Mouse (Mus musculus): ENCODE results near the gene Reps1. TPM values are rescaled to one million over a fixed set of nuclear protein-coding genes. Genes with fewer than 3 reads are reported as not detected.
A peak's percentile ranks its signal among the peaks of the same experiment; 100 is the strongest.

Gene Reps1
- total RNA-seq, 2 experiments from 2014 or later: 82.6 to 92.7 TPM

- no peak overlapping the region for H3K4me3 ChIP-seq
- no peak for DNase-seq (ENCODE audit: low spot score in 2 of 2)
- H3K27ac ChIP-seq: no peak overlapping the region
- no peak for TF ChIP-seq CTCF (conservative IDR thresholded peaks at IDR 0.05)
Measured at GRCm38 (mm10) chr10:18046380-18046779, 9.3 kb upstream of the Reps1 start.

- TF ChIP-seq CTCF (conservative IDR thresholded peaks at IDR 0.05): no peak
- no peak overlapping the region for H3K27ac ChIP-seq
Measured at GRCm38 (mm10) chr10:18047380-18048146, 8.1 kb upstream of the Reps1 start.

GRCm38 (mm10) chr10:18055009-18055695 is 509 bp upstream of the Reps1 start:
- H3K27ac ChIP-seq: peak overlapping the region; percentile 93
- DNase-seq (ENCODE audit: low spot score in 2 of 2): peak; percentile 78 to 84
- TF ChIP-seq CTCF (conservative IDR thresholded peaks at IDR 0.05): peak; percentile 89
- peak overlapping the region; percentile 83 for H3K4me3 ChIP-seq

More at GRCm38 (mm10) chr10:18047380-18048146, 8.1 kb upstream of the Reps1 start:
- no peak for DNase-seq (ENCODE audit: low spot score in 2 of 2)
- H3K4me3 ChIP-seq: no peak overlapping the region

DNA sequence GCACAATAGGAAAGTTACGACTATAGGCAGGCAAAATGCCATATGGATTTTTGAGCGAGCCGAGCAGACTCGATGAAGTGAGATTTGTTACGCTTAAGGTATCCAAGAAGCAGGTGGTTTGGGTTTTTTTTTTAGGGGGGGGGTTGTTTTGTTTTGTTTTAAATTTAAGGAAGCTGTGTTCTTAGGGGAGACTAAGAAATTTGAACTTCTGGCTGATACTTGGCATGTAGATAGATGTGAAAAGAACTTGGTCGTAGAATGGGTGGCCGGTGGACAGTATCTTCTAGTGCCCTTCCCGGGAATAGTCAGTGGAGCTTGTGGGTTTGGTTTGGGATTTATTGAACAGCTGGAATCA is 707 bp downstream of the Reps1 start:
- no peak for TF ChIP-seq CTCF (conservative IDR thresholded peaks at IDR 0.05)
- DNase-seq (ENCODE audit: low spot score in 2 of 2): no peak
- Histone ChIP-seq H3K27ac (peak overlapping the region; percentile 93; the same call in 1 of the 2 replicates), H3K4me3 (peak overlapping the region; percentile 83)

- TF ChIP-seq CTCF (conservative IDR thresholded peaks at IDR 0.05): no peak
- DNase-seq (ENCODE audit: low spot score in 2 of 2): no peak
- Histone ChIP-seq H3K27ac (no peak overlapping the region), H3K4me3 (no peak overlapping the region)
Measured at GRCm38 (mm10) chr10:18058681-18059338, 3.1 kb downstream of the Reps1 start.

DNA sequence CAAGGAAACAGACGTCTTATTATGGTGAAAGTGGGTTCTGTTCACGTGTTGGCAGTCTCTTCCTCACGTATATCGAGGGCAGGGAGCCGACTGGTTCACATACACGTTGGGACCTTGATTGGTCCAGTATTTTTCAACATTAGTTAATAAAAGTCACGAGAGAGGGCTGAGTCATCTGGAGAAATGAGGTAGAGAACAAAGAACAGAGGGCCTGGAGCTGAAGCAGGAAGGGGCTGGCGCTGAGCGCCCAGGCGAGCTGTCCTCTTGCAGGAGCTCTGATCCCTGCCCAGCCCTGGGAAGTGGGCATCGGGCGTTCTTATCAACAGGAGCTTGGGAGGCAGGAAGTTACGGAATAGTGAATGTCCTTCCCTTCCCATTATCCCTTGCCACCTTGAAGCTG is 4.1 kb downstream of the Reps1 start:
- TF ChIP-seq CTCF (conservative IDR thresholded peaks at IDR 0.05): no peak
- no peak overlapping the region for H3K4me3 ChIP-seq
- no peak for DNase-seq (ENCODE audit: low spot score in 2 of 2)
- no peak overlapping the region for H3K27ac ChIP-seq

DNA sequence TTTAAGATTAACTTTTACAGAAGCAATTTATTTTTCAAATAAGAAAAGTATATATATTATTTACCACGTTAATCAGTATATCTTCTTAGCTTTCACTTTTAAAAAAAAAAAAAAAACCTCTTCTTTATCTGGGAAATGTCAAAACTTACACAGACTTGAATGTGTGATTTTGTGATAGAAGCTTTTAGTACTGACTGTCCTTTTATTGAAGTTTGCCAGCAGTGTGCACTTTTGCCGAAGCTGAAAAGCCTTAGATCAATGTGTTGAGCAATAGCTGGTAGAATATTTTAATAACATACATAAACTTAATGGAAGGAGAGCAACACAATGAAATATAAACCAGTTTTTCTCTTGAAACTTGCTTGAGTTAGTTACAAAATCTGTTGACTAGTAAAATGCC is 5.1 kb downstream of the Reps1 start:
- no peak overlapping the region for H3K27ac ChIP-seq
- H3K4me3 ChIP-seq: no peak overlapping the region
- no peak for DNase-seq (ENCODE audit: low spot score in 2 of 2)
- no peak for TF ChIP-seq CTCF (conservative IDR thresholded peaks at IDR 0.05)

GRCm38 (mm10) chr10:18061533-18061932 is 5.9 kb downstream of the Reps1 start:
- Histone ChIP-seq H3K4me3 (no peak overlapping the region), H3K27ac (no peak overlapping the region)
- DNase-seq (ENCODE audit: low spot score in 2 of 2): no peak
- TF ChIP-seq CTCF (conservative IDR thresholded peaks at IDR 0.05): no peak

- no peak for DNase-seq (ENCODE audit: low spot score in 2 of 2)
- Histone ChIP-seq H3K27ac (no peak overlapping the region), H3K4me3 (no peak overlapping the region)
- TF ChIP-seq CTCF (conservative IDR thresholded peaks at IDR 0.05): no peak
Measured at GRCm38 (mm10) chr10:18064606-18065228, 9.1 kb downstream of the Reps1 start.

- no peak for DNase-seq (ENCODE audit: low spot score in 2 of 2)
- no peak for TF ChIP-seq CTCF (conservative IDR thresholded peaks at IDR 0.05)
- Histone ChIP-seq H3K27ac (no peak overlapping the region), H3K4me3 (no peak overlapping the region)
Measured at GRCm38 (mm10) chr10:18066031-18066439, 10.4 kb downstream of the Reps1 start.

- H3K27ac ChIP-seq: no peak overlapping the region
- no peak for TF ChIP-seq CTCF (conservative IDR thresholded peaks at IDR 0.05)
- no peak for DNase-seq (ENCODE audit: low spot score in 2 of 2)
- H3K4me3 ChIP-seq: no peak overlapping the region
Measured at GRCm38 (mm10) chr10:18067761-18068446, 12.2 kb downstream of the Reps1 start.

DNA sequence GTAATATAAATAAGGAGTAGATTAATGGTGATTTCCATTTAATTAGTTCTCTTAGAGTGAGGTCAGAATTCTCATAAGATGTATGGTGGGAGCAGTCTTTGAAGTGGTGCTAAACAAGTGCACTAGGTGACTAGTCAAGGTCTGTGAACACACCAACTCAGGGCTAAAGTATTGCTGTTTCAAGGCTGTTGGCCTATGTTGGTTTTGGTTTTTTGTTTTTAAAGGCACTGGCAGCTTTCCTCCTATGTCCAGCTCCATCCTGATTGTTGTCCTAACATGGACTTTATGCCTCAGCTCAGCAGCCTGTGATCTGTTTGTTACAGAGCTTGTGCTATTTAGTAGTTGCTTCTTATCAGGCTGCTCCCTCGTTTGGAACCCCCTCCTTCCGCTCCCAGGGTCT is 13.2 kb downstream of the Reps1 start:
- Histone ChIP-seq H3K27ac (peak overlapping the region; percentile 88; the same call in 1 of the 2 replicates), H3K4me3 (no peak overlapping the region)
- no peak for DNase-seq (ENCODE audit: low spot score in 2 of 2)
- no peak for TF ChIP-seq CTCF (conservative IDR thresholded peaks at IDR 0.05)
